Mouse (Mus musculus): Measurements from ENCODE around the gene Gbe1. TPM values are rescaled to one million over a fixed set of nuclear protein-coding genes. Genes with fewer than 3 reads are reported as not detected.

The Gbe1 gene
- polyA plus RNA-seq, 1 experiment from 2014 or later: 66.0 TPM

- Histone ChIP-seq H3K4me2 (ENCODE audit: low read length) (peak overlapping the region; percentile 54), H3K9ac (ENCODE audit: low read length) (no peak overlapping the region), H3K36me3 (ENCODE audit: control insufficient read depth, insufficient read depth, low read length) (no peaks in the 10 kb centered on the region), H3K4me1 (ENCODE audit: control insufficient read depth in 2 of 2, insufficient read depth in 2 of 2, low read length in 2 of 2) (no peaks in the 10 kb centered on the region), H3K27ac (replicated peaks in 1 of 2; ENCODE audit: control insufficient read depth in 1 of 2, insufficient read depth in 1 of 2, low read depth in 2 of 2, low read length in 2 of 2) (no peak overlapping the region), H3K4me3 (ENCODE audit: control insufficient read depth in 1 of 2, insufficient read depth in 1 of 2, low read depth in 1 of 2, low read length in 2 of 2) (no peak overlapping the region), H3K27me3 (ENCODE audit: control insufficient read depth, insufficient read depth, low read length) (no peaks in the 10 kb centered on the region), H3K9me3 (ENCODE audit: control insufficient read depth, low read length) (no peaks in the 10 kb centered on the region)
- ATAC-seq (ENCODE audit: insufficient number of reproducible peaks, insufficient read depth, low FRiP score, low read depth): no peak
- WGBS: 40% methylated on average over 23 of the region's 23 CpGs
These were observed 254.9 kb downstream of the Gbe1 start for GRCm38 (mm10) chr16:70568341-70569265.

GRCm38 (mm10) chr16:70585964-70586363 lies 272.2 kb downstream of the Gbe1 start:
- Histone ChIP-seq H3K27ac (replicated peaks in 1 of 2; ENCODE audit: control insufficient read depth in 1 of 2, insufficient read depth in 1 of 2, low read depth in 2 of 2, low read length in 2 of 2) (no peak overlapping the region), H3K9me3 (ENCODE audit: control insufficient read depth, low read length) (no peaks in the 10 kb centered on the region), H3K4me3 (ENCODE audit: control insufficient read depth in 1 of 2, insufficient read depth in 1 of 2, low read depth in 1 of 2, low read length in 2 of 2) (no peak overlapping the region), H3K4me2 (ENCODE audit: low read length) (no peak overlapping the region), H3K4me1 (ENCODE audit: control insufficient read depth in 2 of 2, insufficient read depth in 2 of 2, low read length in 2 of 2) (no peaks in the 10 kb centered on the region; a peak in 1 of 4 replicates), H3K36me3 (ENCODE audit: control insufficient read depth, insufficient read depth, low read length) (no peaks in the 10 kb centered on the region), H3K27me3 (ENCODE audit: control insufficient read depth, insufficient read depth, low read length) (no peaks in the 10 kb centered on the region), H3K9ac (ENCODE audit: low read length) (no peak overlapping the region)
- 41% methylated on average over 7 of the region's 7 CpGs for WGBS
- ATAC-seq (ENCODE audit: insufficient number of reproducible peaks, insufficient read depth, low FRiP score, low read depth): no peak

GRCm38 (mm10) chr16:70602326-70602725 lies 288.6 kb downstream of the Gbe1 start:
- Histone ChIP-seq H3K4me2 (ENCODE audit: low read length) (no peak overlapping the region), H3K9me3 (ENCODE audit: control insufficient read depth, low read length) (no peaks in the 10 kb centered on the region), H3K27ac (replicated peaks in 1 of 2; ENCODE audit: control insufficient read depth in 1 of 2, insufficient read depth in 1 of 2, low read depth in 2 of 2, low read length in 2 of 2) (no peak overlapping the region), H3K36me3 (ENCODE audit: control insufficient read depth, insufficient read depth, low read length) (no peaks in the 10 kb centered on the region), H3K27me3 (ENCODE audit: control insufficient read depth, insufficient read depth, low read length) (no peaks in the 10 kb centered on the region), H3K9ac (ENCODE audit: low read length) (no peak overlapping the region), H3K4me3 (ENCODE audit: control insufficient read depth in 1 of 2, insufficient read depth in 1 of 2, low read depth in 1 of 2, low read length in 2 of 2) (no peak overlapping the region), H3K4me1 (ENCODE audit: control insufficient read depth in 2 of 2, insufficient read depth in 2 of 2, low read length in 2 of 2) (no peaks in the 10 kb centered on the region)
- WGBS: 78% methylated on average over 3 of the region's 3 CpGs
- no peak for ATAC-seq (ENCODE audit: insufficient number of reproducible peaks, insufficient read depth, low FRiP score, low read depth)

DNA sequence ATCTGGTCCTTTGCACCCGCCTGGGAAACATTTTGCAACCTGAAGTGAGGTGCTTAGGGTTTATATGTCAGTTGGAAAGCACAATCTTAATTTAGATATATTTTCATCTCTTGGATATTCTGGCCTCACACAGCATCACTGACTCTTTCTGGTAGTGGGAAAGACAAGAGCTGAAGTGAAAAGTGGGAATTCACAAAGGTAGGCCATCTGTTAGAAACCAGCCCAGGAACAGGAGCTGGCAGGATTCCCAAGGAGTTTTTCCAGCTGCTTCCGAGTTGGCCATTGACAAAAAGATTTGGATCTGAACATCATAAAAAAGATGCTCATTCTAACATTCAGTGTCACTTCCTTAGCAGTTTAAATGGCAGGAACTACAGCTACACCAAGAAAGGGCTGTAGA lies 294.6 kb downstream of the Gbe1 start:
- Histone ChIP-seq H3K27me3 (ENCODE audit: control insufficient read depth, insufficient read depth, low read length) (no peaks in the 10 kb centered on the region), H3K27ac (replicated peaks in 1 of 2; ENCODE audit: control insufficient read depth in 1 of 2, insufficient read depth in 1 of 2, low read depth in 2 of 2, low read length in 2 of 2) (no peak overlapping the region), H3K4me2 (ENCODE audit: low read length) (no peak overlapping the region), H3K4me1 (ENCODE audit: control insufficient read depth in 2 of 2, insufficient read depth in 2 of 2, low read length in 2 of 2) (no peaks in the 10 kb centered on the region), H3K36me3 (ENCODE audit: control insufficient read depth, insufficient read depth, low read length) (no peaks in the 10 kb centered on the region), H3K9ac (ENCODE audit: low read length) (no peak overlapping the region), H3K4me3 (ENCODE audit: control insufficient read depth in 1 of 2, insufficient read depth in 1 of 2, low read depth in 1 of 2, low read length in 2 of 2) (no peak overlapping the region), H3K9me3 (ENCODE audit: control insufficient read depth, low read length) (peaks cover 2% of the 10 kb centered on the region; the same call in 1 of the 2 replicates)
- no peak for ATAC-seq (ENCODE audit: insufficient number of reproducible peaks, insufficient read depth, low FRiP score, low read depth)
- 68% methylated on average over 2 of the region's 2 CpGs for WGBS

GRCm38 (mm10) chr16:70617691-70618090 lies 303.9 kb downstream of the Gbe1 start:
- Histone ChIP-seq H3K9ac (ENCODE audit: low read length) (no peak overlapping the region), H3K4me2 (ENCODE audit: low read length) (no peak overlapping the region), H3K27ac (replicated peaks in 1 of 2; ENCODE audit: control insufficient read depth in 1 of 2, insufficient read depth in 1 of 2, low read depth in 2 of 2, low read length in 2 of 2) (no peak overlapping the region), H3K9me3 (ENCODE audit: control insufficient read depth, low read length) (no peaks in the 10 kb centered on the region), H3K36me3 (ENCODE audit: control insufficient read depth, insufficient read depth, low read length) (no peaks in the 10 kb centered on the region), H3K4me3 (ENCODE audit: control insufficient read depth in 1 of 2, insufficient read depth in 1 of 2, low read depth in 1 of 2, low read length in 2 of 2) (no peak overlapping the region), H3K27me3 (ENCODE audit: control insufficient read depth, insufficient read depth, low read length) (no peaks in the 10 kb centered on the region), H3K4me1 (ENCODE audit: control insufficient read depth in 2 of 2, insufficient read depth in 2 of 2, low read length in 2 of 2) (no peaks in the 10 kb centered on the region)
- WGBS: 71% methylated on average over 1 of the region's 1 CpGs
- no peak for ATAC-seq (ENCODE audit: insufficient number of reproducible peaks, insufficient read depth, low FRiP score, low read depth)

DNA sequence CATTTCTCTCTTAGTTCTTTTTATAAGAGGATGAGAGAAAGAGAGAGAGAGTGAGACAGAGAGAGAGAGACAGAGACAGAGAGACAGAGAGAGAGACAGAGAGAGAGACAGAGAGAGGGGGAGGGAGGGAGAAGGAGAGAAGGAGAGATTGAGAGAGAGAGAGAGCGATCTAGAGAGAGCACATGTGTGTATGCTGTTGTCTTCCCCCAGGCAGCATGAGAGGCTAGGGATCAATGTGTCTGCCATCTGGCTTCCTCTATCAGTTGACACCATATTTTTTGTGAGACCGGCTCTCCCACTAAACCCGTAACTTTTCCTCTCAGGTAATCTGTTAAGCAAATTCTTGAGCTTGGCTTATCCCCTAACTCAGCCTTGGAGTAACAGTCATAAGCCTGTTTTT lies 304.4 kb downstream of the Gbe1 start:
- Histone ChIP-seq H3K4me3 (ENCODE audit: control insufficient read depth in 1 of 2, insufficient read depth in 1 of 2, low read depth in 1 of 2, low read length in 2 of 2) (no peak overlapping the region), H3K4me1 (ENCODE audit: control insufficient read depth in 2 of 2, insufficient read depth in 2 of 2, low read length in 2 of 2) (no peaks in the 10 kb centered on the region), H3K9me3 (ENCODE audit: control insufficient read depth, low read length) (no peaks in the 10 kb centered on the region), H3K4me2 (ENCODE audit: low read length) (no peak overlapping the region), H3K9ac (ENCODE audit: low read length) (no peak overlapping the region), H3K36me3 (ENCODE audit: control insufficient read depth, insufficient read depth, low read length) (no peaks in the 10 kb centered on the region), H3K27ac (replicated peaks in 1 of 2; ENCODE audit: control insufficient read depth in 1 of 2, insufficient read depth in 1 of 2, low read depth in 2 of 2, low read length in 2 of 2) (no peak overlapping the region), H3K27me3 (ENCODE audit: control insufficient read depth, insufficient read depth, low read length) (no peaks in the 10 kb centered on the region)
- no peak for ATAC-seq (ENCODE audit: insufficient number of reproducible peaks, insufficient read depth, low FRiP score, low read depth)
- 79% methylated on average over 3 of the region's 3 CpGs for WGBS
